Mouse (Mus musculus): ENCODE measurements at regions not wholly inside any gene's neighbourhood (a gene's known extent, or its start where the extent isn't known, plus 50 kb on each side); places are given as distances from the start of the nearest gene placed in this dataset.
A peak's percentile ranks its signal among the peaks of the same experiment; 100 is the strongest.

- no peaks in the 10 kb centered on the region for H3K4me1 ChIP-seq (ENCODE audit: control insufficient read depth in 2 of 2, insufficient read depth in 2 of 2, low read length in 2 of 2, poor library complexity in 1 of 2)
- no peak overlapping the region for H3K9ac ChIP-seq (ENCODE audit: insufficient read depth, low read depth, low read length, poor library complexity, severe bottlenecking)
- no peak for TF ChIP-seq CHD2 (IDR thresholded peaks at IDR 0.05; ENCODE audit: low read depth, low read length)
- no peak overlapping the region for H3K27ac ChIP-seq (ENCODE audit: insufficient read depth, low read depth, low read length, poor library complexity, severe bottlenecking)
- no peaks in the 10 kb centered on the region for H3K36me3 ChIP-seq (ENCODE audit: control insufficient read depth, insufficient read depth, low read length, poor library complexity, severe bottlenecking)
- in situ Hi-C loops (cut with MboI; ENCODE audit: low sequenced_read_pairs in 2 of 2, unreplicated experiment in 2 of 2): no loop called here
- H3K4me3 ChIP-seq (ENCODE audit: insufficient read depth in 1 of 2, low read depth in 1 of 2, low read length in 2 of 2, poor library complexity in 1 of 2, severe bottlenecking in 1 of 2): no peak overlapping the region
- no peaks in the 10 kb centered on the region for H3K9me3 ChIP-seq (ENCODE audit: control insufficient read depth, insufficient read depth, low read depth, low read length)
- peak; percentile 16 for DNase-seq (ENCODE audit: low read depth, low spot score)
Measured at GRCm38 (mm10) chr1:124103049-124103448, 57.7 kb upstream of the Dpp10 start.
